Mouse (Mus musculus) adrenal gland, adult (tissue): Measurements from ENCODE around the gene Pax3.

Experiments used
- DNase-seq, 2 experiments: peaks; one replicate each; pipeline ENCODE4 v3.0.0; 2022 to 2023; ENCODE audit warnings: low spot score in 1 of 2; ENCODE audit not compliant: inconsistent age in 2 of 2

Gene Pax3

GRCm38 (mm10) chr1:78103511-78103910, 93.4 kb downstream of the Pax3 start:
- no peak for DNase-seq

GRCm38 (mm10) chr1:78093619-78094018, 103.3 kb downstream of the Pax3 start:
- no peak for DNase-seq

- DNase-seq, result peak; percentile 28 to 75
Observed at GRCm38 (mm10) chr1:78088646-78089045, 108.3 kb downstream of the Pax3 start.

GRCm38 (mm10) chr1:78081761-78082160, 115.2 kb downstream of the Pax3 start:
- DNase-seq, result no peak

- no peak for DNase-seq
Observed at GRCm38 (mm10) chr1:78060850-78061249, 136.1 kb downstream of the Pax3 start.

- DNase-seq, result no peak
Observed at GRCm38 (mm10) chr1:78057939-78058338, 139.0 kb downstream of the Pax3 start.

GRCm38 (mm10) chr1:78053677-78054076, 143.3 kb downstream of the Pax3 start:
- DNase-seq, result no peak
